Mouse (Mus musculus): Measurements from ENCODE around the gene Ffar1. TPM values are rescaled to one million over a fixed set of nuclear protein-coding genes. Genes with fewer than 3 reads are reported as not detected.

Ffar1 gene
- polyA plus RNA-seq, 1 experiment from 2014 or later: not detected

DNA sequence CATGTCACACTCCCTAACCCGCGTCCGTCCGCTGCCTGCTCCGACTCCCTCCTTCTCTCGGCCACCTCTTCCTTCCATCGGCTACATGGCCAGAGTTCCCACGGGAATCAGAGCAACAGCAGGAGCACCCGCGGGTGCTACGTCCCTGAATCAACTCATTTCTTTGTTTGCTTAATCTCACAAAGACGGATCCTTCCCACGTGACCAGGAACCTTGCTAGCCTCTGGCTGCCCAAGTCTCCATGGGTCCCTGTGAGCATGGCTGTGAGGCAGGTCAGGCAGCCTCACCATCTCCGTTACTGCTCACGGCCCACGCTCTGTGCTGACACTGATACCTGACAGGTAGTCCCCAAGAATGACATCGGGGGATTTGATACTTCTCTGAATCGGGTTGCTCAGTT lies 37.7 kb downstream of the Ffar1 start, which contains the start of gene Ffar2:
Gene Ffar2 (minus strand): TSS at position 101 of the 400 bp plus-strand sequence.
- Histone ChIP-seq H3K9ac (ENCODE audit: low read depth, low read length) (no peak within 1 kb of the TSS), H3K4me2 (ENCODE audit: low read length) (no peak within 1 kb of the TSS), H3K4me3 (ENCODE audit: low read length) (no peak within 1 kb of the TSS), H3K27ac (ENCODE audit: low read depth, low read length) (no peak within 1 kb of the TSS), H3K9me3 (ENCODE audit: control insufficient read depth, low read length) (no peaks in the 10 kb centered on the region), H3K27me3 (replicated peaks; ENCODE audit: control insufficient read depth, insufficient read depth, low read length) (0 out of 2 replicates have a peak, but pooled peaks cover 2% of the 10 kb centered on the region), H3K4me1 (ENCODE audit: control insufficient read depth, insufficient read depth, low read depth, low read length) (no peaks in the 10 kb centered on the region), H3K36me3 (ENCODE audit: control insufficient read depth, insufficient read depth, low read length) (no peaks in the 10 kb centered on the region)
- ATAC-seq: no peak
- WGBS: 92% methylated on average over 18 of the region's 18 CpGs

DNA sequence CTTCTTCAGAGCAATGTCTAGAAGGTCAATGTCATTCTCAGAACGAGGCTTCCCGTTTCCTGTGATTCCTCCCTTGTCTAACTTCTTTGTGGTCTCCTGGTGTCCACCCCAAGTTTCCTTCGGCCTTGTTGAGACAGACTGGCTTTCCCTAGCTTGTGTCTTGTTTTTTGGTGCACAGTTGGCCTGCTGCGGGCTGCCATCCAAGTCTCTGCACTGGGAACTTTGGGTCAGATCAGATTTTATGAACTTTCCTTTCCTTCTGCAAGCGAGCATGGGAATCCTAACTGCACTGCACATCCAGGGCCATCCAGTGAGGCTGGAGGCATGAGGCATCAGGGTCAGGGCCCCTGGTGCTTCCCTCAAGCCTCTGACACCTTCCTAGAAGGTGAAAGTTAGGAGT lies 39.8 kb downstream of the Ffar1 start:
- no peaks in the 10 kb centered on the region for H3K36me3 ChIP-seq (ENCODE audit: control insufficient read depth, insufficient read depth, low read length)
- H3K9ac ChIP-seq (ENCODE audit: low read depth, low read length): no peak overlapping the region
- ATAC-seq: no peak
- no peaks in the 10 kb centered on the region for H3K4me1 ChIP-seq (ENCODE audit: control insufficient read depth, insufficient read depth, low read depth, low read length)
- H3K9me3 ChIP-seq (ENCODE audit: control insufficient read depth, low read length): no peaks in the 10 kb centered on the region
- no peak overlapping the region for H3K4me3 ChIP-seq (ENCODE audit: low read length)
- no peak overlapping the region for H3K4me2 ChIP-seq (ENCODE audit: low read length)
- 68% methylated on average over 5 of the region's 5 CpGs for WGBS
- 0 out of 2 replicates have a peak, but pooled peaks cover 2% of the 10 kb centered on the region for H3K27me3 ChIP-seq (replicated peaks; ENCODE audit: control insufficient read depth, insufficient read depth, low read length)
- H3K27ac ChIP-seq (ENCODE audit: low read depth, low read length): no peak overlapping the region

DNA sequence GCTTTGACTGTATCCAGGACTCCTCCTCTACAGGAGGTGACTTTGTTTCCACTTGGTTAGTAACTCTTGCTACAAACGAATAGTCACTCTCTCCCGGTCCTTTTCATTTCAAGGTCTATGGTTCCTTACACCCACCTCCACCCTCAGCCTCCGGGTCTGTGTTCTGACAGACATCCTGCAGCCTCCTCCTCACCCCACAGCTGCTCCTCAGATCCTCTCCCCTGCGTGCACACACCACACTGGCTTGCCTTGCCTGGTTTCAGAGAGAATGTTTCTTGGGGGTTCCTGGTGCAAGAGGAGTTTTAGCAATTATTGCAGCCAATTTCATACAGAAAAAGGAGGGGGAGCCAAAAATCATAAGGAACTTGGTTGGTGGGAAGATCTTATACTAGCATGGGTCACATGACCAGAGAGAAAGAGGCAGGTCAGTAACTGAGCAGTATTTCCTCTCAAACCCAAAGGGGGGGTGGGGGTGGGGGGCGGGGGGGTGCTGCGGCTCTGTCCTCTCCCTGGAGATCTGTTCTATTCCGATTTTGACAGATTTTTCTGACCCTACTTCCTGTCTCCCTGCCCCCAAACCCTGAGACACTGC lies 40.4 kb downstream of the Ffar1 start:
- Histone ChIP-seq H3K36me3 (ENCODE audit: control insufficient read depth, insufficient read depth, low read length) (no peaks in the 10 kb centered on the region), H3K4me2 (ENCODE audit: low read length) (no peak overlapping the region), H3K4me1 (ENCODE audit: control insufficient read depth, insufficient read depth, low read depth, low read length) (no peaks in the 10 kb centered on the region), H3K27me3 (replicated peaks; ENCODE audit: control insufficient read depth, insufficient read depth, low read length) (0 out of 2 replicates have a peak, but pooled peaks cover 2% of the 10 kb centered on the region), H3K27ac (ENCODE audit: low read depth, low read length) (no peak overlapping the region), H3K9me3 (ENCODE audit: control insufficient read depth, low read length) (no peaks in the 10 kb centered on the region), H3K9ac (ENCODE audit: low read depth, low read length) (no peak overlapping the region), H3K4me3 (ENCODE audit: low read length) (no peak overlapping the region)
- no peak for ATAC-seq
- WGBS: 66% methylated on average over 7 of the region's 7 CpGs

DNA sequence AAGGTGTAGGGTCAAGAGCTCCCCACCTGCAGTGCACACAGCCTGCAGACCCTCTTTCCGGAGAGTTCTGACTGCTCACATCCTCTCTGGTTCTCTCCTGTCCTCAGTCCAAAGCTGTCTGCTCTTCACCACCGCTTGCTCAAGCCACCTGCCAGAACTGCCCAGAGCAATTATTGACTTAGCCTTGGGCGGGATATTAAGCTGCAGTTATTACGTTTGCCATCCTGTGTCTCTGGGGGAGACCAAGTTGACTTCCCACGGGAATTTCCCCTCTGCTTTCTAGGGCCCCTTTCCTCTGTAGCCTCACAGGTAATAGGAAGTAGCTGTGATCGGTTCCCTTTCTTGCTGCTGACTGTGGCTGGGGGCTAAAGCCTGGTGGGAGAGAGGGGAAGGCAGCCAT lies 41.2 kb downstream of the Ffar1 start:
- 74% methylated on average over 6 of the region's 6 CpGs for WGBS
- Histone ChIP-seq H3K36me3 (ENCODE audit: control insufficient read depth, insufficient read depth, low read length) (no peaks in the 10 kb centered on the region), H3K27me3 (replicated peaks; ENCODE audit: control insufficient read depth, insufficient read depth, low read length) (0 out of 2 replicates have a peak, but pooled peaks cover 2% of the 10 kb centered on the region), H3K4me1 (ENCODE audit: control insufficient read depth, insufficient read depth, low read depth, low read length) (no peaks in the 10 kb centered on the region), H3K4me2 (ENCODE audit: low read length) (no peak overlapping the region), H3K4me3 (ENCODE audit: low read length) (no peak overlapping the region), H3K9me3 (ENCODE audit: control insufficient read depth, low read length) (no peaks in the 10 kb centered on the region), H3K9ac (ENCODE audit: low read depth, low read length) (no peak overlapping the region), H3K27ac (ENCODE audit: low read depth, low read length) (no peak overlapping the region)
- ATAC-seq: no peak

DNA sequence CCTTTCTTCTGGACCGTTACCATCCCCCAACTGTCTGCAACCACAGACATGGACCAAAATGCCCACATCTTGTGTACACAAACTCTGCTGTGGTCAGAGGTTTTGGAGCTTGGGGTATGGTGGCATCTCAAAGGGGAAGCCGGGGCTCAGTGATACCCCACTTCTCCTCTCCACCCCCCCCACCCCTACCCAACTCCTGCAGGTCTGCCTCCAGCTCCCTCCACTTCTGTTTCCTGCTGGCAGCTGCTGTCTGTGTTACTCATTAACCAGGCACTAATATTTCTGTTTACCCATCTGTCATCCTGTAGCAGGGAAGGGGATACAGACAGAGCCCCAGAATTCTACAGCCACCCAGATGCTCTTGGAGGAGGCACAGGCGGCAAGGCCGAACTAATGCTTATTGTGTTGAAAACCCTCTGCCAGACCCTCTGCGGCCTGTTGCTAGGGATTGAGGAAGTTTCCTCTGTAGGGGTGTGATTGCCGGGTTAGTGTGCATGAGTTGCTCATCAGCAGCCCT lies 49.0 kb downstream of the Ffar1 start:
- Histone ChIP-seq H3K27me3 (replicated peaks; ENCODE audit: control insufficient read depth, insufficient read depth, low read length) (no peaks in the 10 kb centered on the region), H3K4me2 (ENCODE audit: low read length) (no peak overlapping the region), H3K4me3 (ENCODE audit: low read length) (no peak overlapping the region), H3K4me1 (ENCODE audit: control insufficient read depth, insufficient read depth, low read depth, low read length) (no peaks in the 10 kb centered on the region), H3K27ac (ENCODE audit: low read depth, low read length) (no peak overlapping the region), H3K9me3 (ENCODE audit: control insufficient read depth, low read length) (no peaks in the 10 kb centered on the region), H3K36me3 (ENCODE audit: control insufficient read depth, insufficient read depth, low read length) (no peaks in the 10 kb centered on the region), H3K9ac (ENCODE audit: low read depth, low read length) (no peak overlapping the region)
- 42% methylated on average over 6 of the region's 6 CpGs for WGBS
- 0 out of 2 replicates have a peak, but pooled peaks have one; percentile 40 for ATAC-seq

DNA sequence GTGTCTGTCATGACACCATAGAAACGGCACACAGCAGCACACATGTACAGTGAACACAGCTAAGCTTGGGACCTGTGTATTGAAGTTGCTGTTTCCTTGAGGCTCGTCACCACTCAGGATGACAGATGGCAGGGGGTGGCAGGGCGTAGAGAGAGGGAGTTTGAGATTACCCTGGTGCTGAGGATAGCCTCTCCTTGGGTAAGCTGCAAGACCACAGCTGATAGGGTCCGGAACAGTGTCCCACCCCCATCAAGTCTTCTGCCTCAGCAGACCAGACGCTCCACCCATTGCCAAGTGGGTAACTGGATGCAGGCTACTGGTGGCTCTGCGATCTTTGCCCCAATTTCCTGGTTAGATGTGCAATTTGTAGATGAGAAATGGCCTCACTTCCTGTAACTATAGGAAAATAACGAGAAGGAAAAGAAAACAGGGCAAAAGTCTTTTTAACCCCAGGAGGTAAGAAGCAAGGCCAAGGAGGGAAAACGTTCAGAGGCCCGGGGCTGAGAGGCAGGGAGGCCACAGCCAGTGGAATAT lies 49.5 kb downstream of the Ffar1 start:
- Histone ChIP-seq H3K9me3 (ENCODE audit: control insufficient read depth, low read length) (no peaks in the 10 kb centered on the region), H3K27me3 (replicated peaks; ENCODE audit: control insufficient read depth, insufficient read depth, low read length) (no peaks in the 10 kb centered on the region), H3K4me2 (ENCODE audit: low read length) (no peak overlapping the region), H3K4me3 (ENCODE audit: low read length) (no peak overlapping the region), H3K36me3 (ENCODE audit: control insufficient read depth, insufficient read depth, low read length) (no peaks in the 10 kb centered on the region), H3K27ac (ENCODE audit: low read depth, low read length) (no peak overlapping the region), H3K4me1 (ENCODE audit: control insufficient read depth, insufficient read depth, low read depth, low read length) (no peaks in the 10 kb centered on the region), H3K9ac (ENCODE audit: low read depth, low read length) (no peak overlapping the region)
- WGBS: 57% methylated on average over 9 of the region's 9 CpGs
- no peak for ATAC-seq

DNA sequence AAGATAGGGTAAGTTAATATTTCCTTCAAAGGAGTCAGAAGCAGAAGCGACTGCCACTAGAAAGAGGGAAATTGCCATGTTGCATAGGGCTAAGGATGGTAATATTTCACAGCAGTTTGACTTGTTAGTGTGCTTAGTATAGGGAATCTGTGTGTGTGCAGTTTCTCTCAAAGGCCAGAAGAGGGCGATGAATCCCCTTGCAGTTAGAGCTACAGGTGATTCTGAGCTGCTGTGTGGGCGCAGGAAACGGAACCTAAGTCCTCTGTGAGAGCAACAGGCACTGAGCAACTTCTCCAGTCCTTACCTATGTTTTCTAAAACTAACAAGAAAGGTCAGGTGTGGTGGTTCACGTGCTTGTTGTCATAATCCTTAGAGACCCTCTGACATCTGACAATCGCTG lies 51.0 kb downstream of the Ffar1 start:
- Histone ChIP-seq H3K36me3 (ENCODE audit: control insufficient read depth, insufficient read depth, low read length) (no peaks in the 10 kb centered on the region), H3K4me1 (ENCODE audit: control insufficient read depth, insufficient read depth, low read depth, low read length) (no peaks in the 10 kb centered on the region), H3K9me3 (ENCODE audit: control insufficient read depth, low read length) (no peaks in the 10 kb centered on the region), H3K27ac (ENCODE audit: low read depth, low read length) (no peak overlapping the region), H3K4me3 (ENCODE audit: low read length) (no peak overlapping the region), H3K9ac (ENCODE audit: low read depth, low read length) (no peak overlapping the region), H3K4me2 (ENCODE audit: low read length) (no peak overlapping the region), H3K27me3 (replicated peaks; ENCODE audit: control insufficient read depth, insufficient read depth, low read length) (no peaks in the 10 kb centered on the region)
- ATAC-seq: no peak
- 61% methylated on average over 6 of the region's 6 CpGs for WGBS

Other genes with a start within 250 kb of the Ffar1 start
- 0.70 and 0.72 TPM in 2 replicates for gene Upk1a, start 248.7 kb downstream of the Ffar1 start, polyA plus RNA-seq (2015; fragmentation: Nextera tagmentation; extraction: Ambion mirVana)
- 1,112 and 1,310 TPM in 2 replicates for gene Cox6b1, start 235.4 kb downstream of the Ffar1 start, polyA plus RNA-seq (2015; fragmentation: Nextera tagmentation; extraction: Ambion mirVana)
- gene Etv2, start 225.7 kb downstream of the Ffar1 start, polyA plus RNA-seq (2015; fragmentation: Nextera tagmentation; extraction: Ambion mirVana): not detected in 2 replicates
- 125 and 128 TPM in 2 replicates for gene Rbm42, start 211.2 kb downstream of the Ffar1 start, polyA plus RNA-seq (2015; fragmentation: Nextera tagmentation; extraction: Ambion mirVana)
- gene Haus5, start 196.6 kb downstream of the Ffar1 start, polyA plus RNA-seq (2015; fragmentation: Nextera tagmentation; extraction: Ambion mirVana): 25.7 and 28.8 TPM in 2 replicates
- gene Pmis2, start 190.0 kb downstream of the Ffar1 start, polyA plus RNA-seq (2015; fragmentation: Nextera tagmentation; extraction: Ambion mirVana): not detected in 2 replicates
- not detected in 2 replicates for gene 2200002J24Rik, start 162.6 kb downstream of the Ffar1 start, polyA plus RNA-seq (2015; fragmentation: Nextera tagmentation; extraction: Ambion mirVana)
- gene Atp4a, start 149.4 kb downstream of the Ffar1 start, polyA plus RNA-seq (2015; fragmentation: Nextera tagmentation; extraction: Ambion mirVana): 3.0 and 3.7 TPM in 2 replicates
- gene Tmem147, start 132.0 kb downstream of the Ffar1 start, polyA plus RNA-seq (2015; fragmentation: Nextera tagmentation; extraction: Ambion mirVana): 278 and 301 TPM in 2 replicates
- gene Gapdhs, start 117.9 kb downstream of the Ffar1 start, polyA plus RNA-seq (2015; fragmentation: Nextera tagmentation; extraction: Ambion mirVana): 0.82 and 1.1 TPM in 2 replicates
- 0.98 and 1.0 TPM in 2 replicates for gene Sbsn, start 110.1 kb downstream of the Ffar1 start, polyA plus RNA-seq (2015; fragmentation: Nextera tagmentation; extraction: Ambion mirVana)
- gene Dmkn, start 97.8 kb downstream of the Ffar1 start, polyA plus RNA-seq (2015; fragmentation: Nextera tagmentation; extraction: Ambion mirVana): 1.8 and 2.2 TPM in 2 replicates
- gene Krtdap, start 73.7 kb downstream of the Ffar1 start, polyA plus RNA-seq (2015; fragmentation: Nextera tagmentation; extraction: Ambion mirVana): 0.38 TPM in 1 of 2 replicates, not detected in the other
- gene Ffar2, start 37.8 kb downstream of the Ffar1 start, polyA plus RNA-seq (2015; fragmentation: Nextera tagmentation; extraction: Ambion mirVana): 0.10 and 0.25 TPM in 2 replicates
- gene Ffar3, start 5.4 kb downstream of the Ffar1 start, polyA plus RNA-seq (2015; fragmentation: Nextera tagmentation; extraction: Ambion mirVana): 0.09 and 0.21 TPM in 2 replicates
- gene Cd22, start 18.8 kb upstream of the Ffar1 start, polyA plus RNA-seq (2015; fragmentation: Nextera tagmentation; extraction: Ambion mirVana): 0.26 TPM in 1 of 2 replicates, not detected in the other
- gene Mag, start 53.3 kb upstream of the Ffar1 start, polyA plus RNA-seq (2015; fragmentation: Nextera tagmentation; extraction: Ambion mirVana): 5.3 and 5.8 TPM in 2 replicates
- 0.44 TPM in 1 of 2 replicates, not detected in the other for gene Hamp2, start 63.1 kb upstream of the Ffar1 start, polyA plus RNA-seq (2015; fragmentation: Nextera tagmentation; extraction: Ambion mirVana)
- gene Hamp, start 82.5 kb upstream of the Ffar1 start, polyA plus RNA-seq (2015; fragmentation: Nextera tagmentation; extraction: Ambion mirVana): not detected in 2 replicates
- 25.7 and 27.3 TPM in 2 replicates for gene Usf2, start 95.2 kb upstream of the Ffar1 start, polyA plus RNA-seq (2015; fragmentation: Nextera tagmentation; extraction: Ambion mirVana)
- 24.1 and 27.8 TPM in 2 replicates for gene Lsr, start 111.9 kb upstream of the Ffar1 start, polyA plus RNA-seq (2015; fragmentation: Nextera tagmentation; extraction: Ambion mirVana)
- 0.63 and 0.82 TPM in 2 replicates for gene Fam187b, start 112.2 kb upstream of the Ffar1 start, polyA plus RNA-seq (2015; fragmentation: Nextera tagmentation; extraction: Ambion mirVana)
- 24.4 and 32.9 TPM in 2 replicates for gene Fxyd5, start 180.9 kb upstream of the Ffar1 start, polyA plus RNA-seq (2015; fragmentation: Nextera tagmentation; extraction: Ambion mirVana)
- gene Fxyd7, start 189.9 kb upstream of the Ffar1 start, polyA plus RNA-seq (2015; fragmentation: Nextera tagmentation; extraction: Ambion mirVana): 324 and 417 TPM in 2 replicates
- 69.4 and 89.9 TPM in 2 replicates for gene Fxyd1, start 195.6 kb upstream of the Ffar1 start, polyA plus RNA-seq (2015; fragmentation: Nextera tagmentation; extraction: Ambion mirVana)
- 0.50 and 0.65 TPM in 2 replicates for gene Lgi4, start 197.8 kb upstream of the Ffar1 start, polyA plus RNA-seq (2015; fragmentation: Nextera tagmentation; extraction: Ambion mirVana)
- 0.43 and 0.95 TPM in 2 replicates for gene Fxyd3, start 215.1 kb upstream of the Ffar1 start, polyA plus RNA-seq (2015; fragmentation: Nextera tagmentation; extraction: Ambion mirVana)

Data from hindbrain, embryonic 16.5 days (tissue).